Mouse (Mus musculus) right cerebral cortex, adult 2 months (tissue): ENCODE results near the gene Setd7.

ENCODE experiments used
- DNase-seq, 2 experiments: peaks; one replicate each; pipeline ENCODE4 v3.0.0; 2021 to 2022; ENCODE audit warnings: low spot score in 2 of 2

Gene Setd7

GRCm38 (mm10) chr3:51517878-51518762 lies 42.6 kb downstream of the Setd7 start:
- no peak for DNase-seq

- DNase-seq, result no peak
Measured at GRCm38 (mm10) chr3:51517467-51517866, 43.2 kb downstream of the Setd7 start.

GRCm38 (mm10) chr3:51511983-51512382 lies 48.7 kb downstream of the Setd7 start:
- no peak for DNase-seq

DNA sequence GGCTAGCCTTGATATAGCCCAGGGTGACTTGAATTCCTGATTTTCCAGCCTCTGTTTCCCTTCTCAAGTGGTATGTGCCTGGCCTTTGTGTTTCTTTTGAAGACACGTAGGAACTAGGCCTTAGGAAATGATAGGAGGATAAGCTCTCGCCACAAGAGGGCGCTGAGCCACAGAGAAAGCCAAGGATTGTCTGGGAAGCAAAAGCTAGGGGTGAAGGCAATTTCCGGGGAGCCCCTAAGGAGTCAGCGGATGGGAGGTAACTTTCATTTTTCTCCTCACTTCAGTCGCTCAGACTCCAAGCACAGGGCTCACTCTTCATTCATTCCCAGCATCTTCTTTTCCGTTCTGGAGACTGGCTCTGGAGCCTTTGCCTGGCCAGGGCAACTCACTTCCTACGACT lies 49.8 kb downstream of the Setd7 start:
- peak; percentile 87 to 88 for DNase-seq

- DNase-seq, result no peak
Measured at GRCm38 (mm10) chr3:51505465-51505864, 55.2 kb downstream of the Setd7 start.

DNA sequence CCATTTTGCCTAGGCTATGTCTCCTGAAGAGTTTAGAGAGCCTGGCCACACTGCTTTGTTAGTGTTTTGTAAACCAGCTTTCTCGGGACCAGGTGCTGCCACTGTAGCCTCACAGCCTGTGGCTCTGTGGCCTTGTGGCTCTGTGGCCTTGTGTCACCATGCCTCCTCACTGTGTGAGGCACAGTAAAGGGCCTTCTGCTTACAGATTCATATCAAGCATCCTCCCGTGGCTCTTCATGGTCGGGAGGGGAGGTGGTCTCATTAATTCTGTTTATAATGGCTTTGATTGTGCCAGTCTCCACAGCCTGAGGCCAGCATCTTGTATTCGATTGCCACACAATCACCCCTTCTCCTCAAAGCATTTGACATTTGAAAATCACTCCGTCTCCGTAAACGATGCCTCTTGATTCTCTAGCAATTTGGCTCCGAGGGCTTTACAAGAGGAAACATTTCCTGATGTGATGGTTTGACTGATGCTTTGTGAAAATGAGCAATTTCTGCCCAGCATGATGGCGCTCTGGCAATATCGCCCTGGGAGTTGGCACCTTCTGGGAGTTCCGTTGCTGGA lies 56.2 kb downstream of the Setd7 start:
- DNase-seq, result no peak

DNA sequence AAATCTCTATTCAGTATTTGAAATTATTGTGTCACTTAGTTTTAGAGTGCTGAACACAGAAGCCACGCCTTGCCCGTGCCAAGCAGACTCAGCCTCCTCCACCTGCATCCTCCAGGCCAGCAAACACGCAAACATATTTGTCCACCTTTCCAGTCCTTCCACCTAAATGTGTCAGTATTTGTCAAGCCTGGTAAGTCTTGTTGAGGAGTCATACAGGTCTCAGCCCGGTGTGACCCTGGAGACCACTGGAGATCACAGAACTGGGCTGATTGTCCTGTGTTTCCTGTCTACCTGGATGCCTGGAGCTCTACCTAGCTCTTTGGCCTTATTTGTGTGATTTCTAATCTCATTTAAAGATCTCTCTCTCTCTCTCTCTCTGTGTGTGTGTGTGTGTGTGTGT lies 60.8 kb downstream of the Setd7 start:
- DNase-seq, result no peak

DNA sequence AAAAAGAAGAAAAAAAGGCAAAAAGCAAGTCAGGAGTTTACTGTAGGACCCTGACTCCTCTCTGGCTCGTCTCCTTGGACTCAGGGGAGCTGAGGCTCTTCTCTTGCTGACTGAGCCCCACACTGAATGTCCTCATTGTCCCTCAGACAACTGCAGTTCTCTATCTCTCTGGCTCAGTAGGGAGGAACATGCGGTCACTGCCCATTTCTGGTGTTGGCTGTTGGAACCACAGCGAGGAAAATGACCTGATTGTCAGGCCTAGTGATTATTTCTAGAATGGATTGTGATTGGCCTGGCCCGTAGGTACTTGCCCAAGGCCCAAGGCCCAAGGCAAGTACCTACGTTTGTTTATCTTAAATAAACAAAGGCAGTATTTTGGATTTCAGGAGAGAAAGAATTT lies 62.0 kb downstream of the Setd7 start:
- no peak for DNase-seq

DNA sequence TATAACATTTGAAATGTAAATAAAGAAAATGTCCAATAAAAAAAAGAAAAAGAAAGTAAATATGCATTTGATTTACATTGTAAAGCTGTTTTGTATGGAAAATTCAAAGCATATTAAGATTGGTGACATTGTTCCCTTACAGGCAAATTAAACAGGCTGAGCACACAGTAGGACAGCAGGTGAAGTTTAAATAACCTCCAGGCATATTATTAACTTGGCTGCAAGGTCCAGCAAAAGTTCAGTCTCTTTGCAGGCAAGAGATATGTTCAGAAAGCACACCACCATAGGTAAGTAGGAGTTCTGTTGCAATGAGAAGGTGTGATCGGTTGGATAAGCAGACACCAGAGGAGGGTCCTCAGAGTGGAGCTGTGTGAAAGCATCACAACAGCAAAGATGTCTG lies 62.7 kb downstream of the Setd7 start:
- DNase-seq, result no peak

GRCm38 (mm10) chr3:51495646-51496045 lies 65.0 kb downstream of the Setd7 start:
- no peak for DNase-seq

DNA sequence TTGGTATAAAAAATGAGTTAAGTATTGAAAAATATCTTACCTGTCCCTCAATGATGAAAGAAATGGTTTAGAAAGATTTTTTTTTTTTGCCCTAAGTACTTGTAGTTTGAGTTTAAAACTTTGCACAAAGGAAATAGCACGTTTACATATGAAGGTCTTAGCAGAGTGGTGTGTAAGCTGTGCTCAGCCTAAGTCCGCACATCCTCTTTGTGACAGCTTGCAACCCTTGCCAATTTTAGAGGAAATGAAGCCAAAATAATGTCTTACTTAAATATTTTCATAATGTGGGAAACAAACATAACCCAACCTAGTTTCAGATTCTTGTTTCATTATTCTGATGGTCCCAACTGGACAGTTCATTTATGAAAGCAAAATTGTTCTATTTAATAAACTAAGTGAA lies 66.2 kb downstream of the Setd7 start:
- DNase-seq, result no peak

DNA sequence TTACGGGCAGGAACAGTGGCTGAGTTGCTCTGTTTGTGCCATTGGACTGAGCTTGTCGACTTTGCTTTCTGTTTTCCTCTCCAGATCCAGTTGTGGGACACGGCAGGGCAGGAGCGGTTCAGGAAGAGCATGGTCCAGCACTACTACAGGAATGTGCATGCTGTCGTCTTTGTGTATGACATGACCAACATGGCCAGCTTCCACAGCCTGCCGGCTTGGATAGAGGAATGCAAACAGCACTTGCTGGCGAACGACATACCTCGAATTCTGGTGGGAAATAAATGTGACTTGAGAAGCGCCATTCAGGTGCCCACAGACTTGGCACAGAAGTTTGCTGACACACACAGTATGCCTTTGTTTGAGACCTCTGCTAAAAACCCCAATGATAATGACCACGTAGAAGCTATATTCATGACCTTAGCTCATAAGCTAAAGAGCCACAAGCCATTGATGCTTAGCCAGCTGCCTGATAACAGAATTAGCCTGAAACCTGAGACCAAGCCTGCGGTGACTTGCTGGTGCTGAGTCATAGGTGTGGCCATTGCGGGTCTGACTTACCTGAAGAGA lies 67.3 kb downstream of the Setd7 start:
- DNase-seq, result no peak

- DNase-seq, result no peak
Measured at GRCm38 (mm10) chr3:51490088-51490753, 70.5 kb downstream of the Setd7 start.

DNA sequence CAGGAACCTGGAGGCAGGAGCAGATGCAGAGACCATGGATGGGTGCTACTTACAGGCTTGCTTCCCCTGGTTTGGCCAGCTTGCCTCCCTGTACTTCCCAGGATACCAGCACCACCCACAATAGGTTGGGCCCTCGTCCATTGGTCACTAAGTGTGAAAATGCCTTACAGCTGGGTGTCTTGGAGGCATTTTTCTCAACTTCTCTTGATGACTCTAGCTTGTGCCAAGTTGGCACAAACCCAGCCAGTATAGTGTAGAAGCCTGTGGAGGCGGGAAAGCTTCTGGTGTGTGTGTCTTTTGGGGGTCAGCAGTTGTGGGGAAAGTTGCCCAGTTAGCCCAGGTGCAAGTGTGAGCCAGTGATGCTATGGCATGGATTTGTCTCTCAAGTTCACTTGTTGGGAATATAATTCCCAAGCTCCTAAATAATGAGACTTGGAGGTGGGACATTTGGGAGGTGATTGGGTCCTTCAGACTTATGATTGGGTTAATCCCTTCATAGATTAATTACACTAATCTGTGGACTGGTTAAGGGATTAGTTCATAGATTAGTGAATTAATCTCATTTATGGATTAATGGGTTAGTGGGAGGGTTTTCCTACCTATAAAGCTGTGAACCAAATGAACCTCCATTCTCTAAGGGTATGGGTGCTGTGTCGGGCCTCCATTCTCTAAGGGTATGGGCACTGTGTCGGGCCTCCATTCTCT lies 74.0 kb downstream of the Setd7 start:
- no peak for DNase-seq

GRCm38 (mm10) chr3:51485347-51485746 lies 75.3 kb downstream of the Setd7 start:
- DNase-seq, result no peak

DNA sequence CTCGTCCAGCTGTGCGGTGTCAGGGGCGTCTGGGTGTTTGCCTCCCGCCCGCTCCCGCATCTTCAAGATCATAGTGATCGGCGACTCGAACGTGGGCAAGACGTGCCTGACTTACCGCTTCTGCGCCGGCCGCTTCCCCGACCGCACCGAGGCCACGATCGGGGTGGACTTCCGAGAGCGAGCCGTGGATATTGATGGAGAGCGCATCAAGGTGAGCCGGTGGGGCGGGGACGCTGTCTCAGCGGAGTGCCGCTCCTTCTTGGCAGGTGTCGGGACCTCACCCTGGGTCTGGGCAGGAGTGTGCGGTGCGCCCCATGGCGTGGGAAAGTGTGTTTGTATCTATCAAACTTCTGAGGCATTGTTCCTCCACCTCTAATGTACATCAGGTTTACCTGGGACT lies 76.3 kb downstream of the Setd7 start:
- no peak for DNase-seq

DNA sequence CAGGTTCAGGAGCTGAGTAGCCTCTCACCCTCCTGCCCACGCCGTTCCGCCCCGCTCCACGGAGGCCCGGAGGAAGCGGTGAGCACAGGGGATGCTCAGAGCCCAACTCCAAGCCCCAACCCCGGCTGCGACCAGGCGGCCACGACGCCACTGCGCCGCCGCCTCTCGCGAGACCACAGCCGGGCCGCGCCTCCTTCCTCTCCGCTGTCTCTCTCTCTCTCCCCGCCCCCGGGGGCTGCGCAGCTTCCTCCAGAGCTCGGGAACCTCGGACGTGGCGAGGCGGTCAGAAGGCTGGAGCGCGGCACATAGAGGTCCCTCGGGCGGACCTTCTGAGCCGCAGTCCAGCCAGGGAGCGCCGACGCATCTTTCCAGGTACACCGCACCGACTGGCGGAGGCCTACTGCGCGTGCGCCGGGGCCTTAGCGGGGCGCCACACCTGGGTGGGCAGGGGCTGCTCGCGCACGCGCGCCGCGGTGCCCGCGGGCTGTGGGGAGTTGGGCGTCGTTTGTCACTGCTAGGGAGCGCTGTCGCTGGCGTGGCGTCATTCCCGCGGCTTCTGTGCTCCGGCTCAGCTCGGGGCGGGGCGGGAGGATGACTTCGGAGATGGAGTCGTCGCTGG lies 76.8 kb downstream of the Setd7 start, which contains the start of gene Rab33b:
Gene Rab33b, plus strand, starts transcription at position 180 of the 619 bp plus-strand sequence.
- peak; percentile 96 to 97 for DNase-seq

GRCm38 (mm10) chr3:51482781-51483180 lies 77.9 kb downstream of the Setd7 start:
- DNase-seq, result no peak

GRCm38 (mm10) chr3:51481881-51482280 lies 78.8 kb downstream of the Setd7 start:
- no peak for DNase-seq

DNA sequence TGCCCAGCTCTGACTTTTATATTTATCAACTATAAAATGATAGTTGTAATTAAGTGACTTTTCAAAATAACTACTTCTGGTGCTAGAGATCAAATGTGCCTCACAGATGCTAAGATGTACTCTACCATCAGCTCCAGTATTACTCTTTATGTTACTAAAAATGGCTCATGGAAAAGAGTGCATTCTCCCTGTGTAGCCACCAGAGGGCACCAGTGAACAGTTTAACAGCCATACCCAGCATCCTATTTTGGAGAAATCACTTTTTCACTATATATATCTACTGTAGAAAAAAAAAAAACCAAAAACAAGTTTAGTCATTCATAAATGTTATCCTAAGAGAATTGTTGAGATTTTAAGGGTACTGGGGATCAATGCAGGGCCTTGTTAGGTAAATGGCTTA lies 79.6 kb downstream of the Setd7 start:
- peak; percentile 49 to 63 for DNase-seq

DNA sequence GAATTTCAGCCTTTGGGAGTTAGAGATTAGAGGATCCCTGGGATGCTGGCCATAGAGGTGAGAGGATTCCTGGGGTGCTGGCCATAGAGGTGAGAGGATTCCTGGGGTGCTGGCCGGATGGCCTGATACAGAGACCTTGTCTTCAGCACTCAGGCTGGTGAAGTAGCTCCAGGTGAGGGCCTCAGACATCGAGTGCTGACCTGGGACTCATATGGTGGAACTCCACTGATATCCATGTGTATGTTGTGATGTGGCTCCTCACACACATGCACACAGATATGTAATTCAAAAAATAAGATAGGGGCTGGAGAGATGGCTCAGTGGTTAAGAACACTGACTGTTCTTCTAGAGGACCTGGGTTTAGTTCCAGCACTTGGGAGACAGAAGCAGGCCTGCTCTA lies 80.8 kb downstream of the Setd7 start:
- DNase-seq, result no peak
